Mouse (Mus musculus) heart, postnatal 0 days (tissue): ENCODE results near the gene Mrm3. TPM values are rescaled to one million over a fixed set of nuclear protein-coding genes. Genes with fewer than 3 reads are reported as not detected.
A peak's percentile ranks its signal among the peaks of the same experiment; 100 is the strongest.

ENCODE experiments used
- ATAC-seq: fragments of 200-750 bp; cut with Nextera tagmentation; 2 replicates; pipeline ENCODE4 v1.8.0; 2017; ENCODE audit warnings: low read depth, moderate number of reproducible peaks, moderate library complexity; ENCODE audit not compliant: insufficient read depth
- DNase-seq: peaks from one replicate; pipeline ENCODE4 v3.0.0-alpha.2; 2016; ENCODE audit warnings: low spot score
- H3K27ac ChIP-seq: fragments of 300-500 bp; sonication (generic); 2 replicates; pipeline ENCODE4 v1.5.1; 2014; ENCODE audit warnings: low read depth, mild to moderate bottlenecking
- H3K27me3 ChIP-seq: fragments of 300-500 bp; sonication (generic); 2 replicates; pipeline ENCODE4 v1.6.1; 2014; ENCODE audit warnings: low read length, mixed read lengths; ENCODE audit not compliant: control insufficient read depth, insufficient read depth
- H3K36me3 ChIP-seq: fragments of 300-500 bp; sonication (generic); replicated peaks from 2 replicates; pipeline ENCODE4 v1.6.1; 2014; ENCODE audit warnings: low read length, mixed read lengths; ENCODE audit not compliant: control insufficient read depth, insufficient read depth
- H3K4me1 ChIP-seq: fragments of 300-500 bp; sonication (generic); 2 replicates; pipeline ENCODE4 v1.6.1; 2014; ENCODE audit warnings: antibody characterized with exemption; ENCODE audit not compliant: control insufficient read depth, insufficient read depth
- H3K4me2 ChIP-seq: fragments of 300-500 bp; sonication (generic); 2 replicates; pipeline ENCODE4 v1.6.1; 2014; ENCODE audit warnings: low read depth, mild to moderate bottlenecking, low read length, moderate library complexity
- H3K4me3 ChIP-seq: fragments of 300-500 bp; sonication (generic); 2 replicates; pipeline ENCODE4 v1.5.1; 2014; ENCODE audit warnings: low read depth, low read length
- H3K9ac ChIP-seq: fragments of 300-500 bp; sonication (generic); replicated peaks from 2 replicates; pipeline ENCODE4 v1.6.1; 2014; ENCODE audit warnings: low read depth, low read length, mixed read lengths
- H3K9me3 ChIP-seq: fragments of 300-500 bp; sonication (generic); replicated peaks from 2 replicates; pipeline ENCODE4 v1.6.1; 2016; ENCODE audit warnings: low read length; ENCODE audit not compliant: control insufficient read depth
- CTCF ChIP-seq: IDR thresholded peaks from 2 replicates; pipeline ENCODE4 v1.5.1; 2016; ENCODE audit warnings: antibody characterized with exemption, control low read depth, low read depth
- EP300 ChIP-seq: IDR thresholded peaks from 2 replicates; pipeline ENCODE4 v1.6.1; 2016; ENCODE audit warnings: antibody characterized with exemption, low read depth
- WGBS: fragments of 180-500 bp; shearing (Covaris S2); extraction: QIAGEN DNeasy Blood & Tissue Kit; methylation state at CpG from one replicate; pipeline ENCODE4 v1.1.7; 2014; 5-methylcytosine and 5-hydroxymethylcytosine counted together
- polyA plus RNA-seq: library from polyadenylated mRNA; unstranded; fragments of >200 nt; fragmentation: Nextera tagmentation; extraction: Ambion mirVana; gene quantifications from 2 replicates; pipeline ENCODE4 v1.2.1, GENCODE M21; 2015
- total RNA-seq: library from RNA; depleted of rRNA; stranded (reverse); fragments of >200 nt; gene quantifications from 2 replicates; pipeline ENCODE4 v1.2.3, GENCODE M21; 2014; ENCODE audit warnings: low replicate concordance

Gene Mrm3
- total and polyA plus RNA-seq, 2 experiments from 2014 or later = 31.8 to 39.5 TPM

DNA sequence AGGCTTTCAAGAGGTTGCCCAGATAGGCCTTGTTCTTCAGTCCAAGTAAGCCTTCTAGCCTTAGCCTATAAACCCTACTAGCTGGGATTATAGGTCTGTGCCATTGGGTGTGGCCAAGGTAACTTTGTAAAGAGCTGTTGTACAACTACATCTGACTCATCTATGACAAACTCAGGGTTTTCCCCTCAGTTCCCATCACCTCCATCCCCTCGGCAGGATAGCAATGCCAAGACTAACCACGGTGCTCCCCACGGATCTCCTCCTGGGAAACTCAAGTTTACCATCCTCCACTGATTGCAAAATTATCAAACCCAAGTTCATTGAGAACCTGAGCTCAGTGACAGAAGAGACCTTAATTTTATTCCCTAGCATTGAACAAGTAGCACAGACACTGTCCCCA, 7.4 kb upstream of the Mrm3 start:
- Histone ChIP-seq H3K36me3 (peaks cover 67% of the 10 kb centered on the region), H3K27me3 (no peaks in the 10 kb centered on the region), H3K4me2 (no peak overlapping the region), H3K9ac (no peak overlapping the region), H3K4me1 (no peaks in the 10 kb centered on the region), H3K4me3 (no peak overlapping the region), H3K9me3 (no peaks in the 10 kb centered on the region), H3K27ac (no peak overlapping the region)
- TF ChIP-seq CTCF = no peak
- no peak for TF ChIP-seq EP300
- ATAC-seq (no peak), DNase-seq (no peak)
- WGBS = 88% methylated on average over 3 of the region's 3 CpGs

DNA sequence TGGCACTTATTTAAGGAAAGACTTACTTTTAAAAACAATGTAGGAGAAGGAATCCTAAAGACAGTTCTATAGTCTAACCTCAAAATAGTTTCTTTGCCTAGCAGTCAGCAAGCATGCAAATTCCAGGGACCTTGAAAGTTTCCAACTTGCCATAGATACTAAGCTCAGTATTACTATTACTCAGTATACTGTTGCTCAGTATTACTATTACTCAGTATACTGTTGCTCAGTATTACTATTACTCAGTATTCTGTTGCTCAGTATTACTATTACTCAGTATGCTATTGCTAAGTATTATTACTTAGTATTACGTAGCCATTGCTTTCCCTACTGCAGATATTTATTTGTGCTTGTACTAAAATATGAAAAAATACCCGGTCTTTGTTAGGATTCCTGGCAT, 3.8 kb upstream of the Mrm3 start:
- Histone ChIP-seq H3K4me2 (no peak overlapping the region), H3K9me3 (no peaks in the 10 kb centered on the region), H3K36me3 (peaks cover 35% of the 10 kb centered on the region), H3K4me1 (peaks cover 15% of the 10 kb centered on the region), H3K27me3 (no peaks in the 10 kb centered on the region), H3K9ac (no peak overlapping the region), H3K4me3 (no peak overlapping the region), H3K27ac (no peak overlapping the region)
- WGBS = 90% methylated on average over 2 of the region's 2 CpGs
- no peak for ATAC-seq
- TF ChIP-seq CTCF (no peak), EP300 (no peak)
- no peak for DNase-seq

DNA sequence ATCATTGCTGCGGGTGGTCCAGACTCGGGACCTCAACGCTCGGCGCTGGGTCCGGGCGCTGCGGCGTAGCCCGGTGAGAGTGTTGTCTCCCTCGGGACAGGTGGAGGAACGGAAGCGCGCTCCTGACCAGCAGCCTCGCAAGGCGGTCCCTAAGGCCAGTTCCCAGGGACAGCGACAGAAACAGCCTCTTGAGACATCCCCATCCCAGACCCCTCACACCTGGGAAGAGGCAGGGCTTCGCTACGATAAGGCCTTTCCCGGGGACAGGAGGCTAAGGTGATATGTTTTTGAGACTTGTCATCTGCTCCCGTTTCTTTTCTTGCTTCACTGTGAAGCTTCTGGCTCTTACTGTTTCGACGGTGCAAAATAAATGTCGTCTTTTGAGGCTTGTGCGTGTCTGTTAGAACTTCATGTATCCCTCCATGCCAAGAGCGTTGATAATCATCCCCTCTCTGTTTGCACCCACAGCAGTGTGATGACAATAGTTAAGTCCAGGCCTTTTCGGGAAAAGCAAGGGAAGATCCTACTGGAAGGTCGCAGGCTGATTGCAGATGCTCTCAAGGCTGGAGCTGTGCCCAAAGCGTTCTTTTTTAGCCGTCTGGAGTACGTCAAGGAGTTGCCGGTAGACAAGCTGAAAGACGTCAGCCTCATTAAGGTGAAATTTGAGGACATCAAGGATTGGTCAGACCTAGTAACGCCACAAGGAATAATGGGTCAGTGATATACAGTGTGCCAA, 464 bp downstream of the Mrm3 start:
- ATAC-seq (peak; percentile 42; the same call in 1 of the 2 replicates), DNase-seq (peak; percentile 35)
- no peak for TF ChIP-seq CTCF
- TF ChIP-seq EP300 = no peak
- H3K9ac ChIP-seq = peak overlapping the region; percentile 82
- no peaks in the 10 kb centered on the region for H3K9me3 ChIP-seq
- peak overlapping the region; percentile 94 for H3K4me2 ChIP-seq
- 1% methylated on average over 34 of the region's 34 CpGs for WGBS
- peaks cover 23% of the 10 kb centered on the region for H3K36me3 ChIP-seq
- H3K4me1 ChIP-seq = peaks cover 19% of the 10 kb centered on the region
- H3K27me3 ChIP-seq = no peaks in the 10 kb centered on the region
- peak overlapping the region; percentile 72 for H3K27ac ChIP-seq
- peak overlapping the region; percentile 74 for H3K4me3 ChIP-seq

DNA sequence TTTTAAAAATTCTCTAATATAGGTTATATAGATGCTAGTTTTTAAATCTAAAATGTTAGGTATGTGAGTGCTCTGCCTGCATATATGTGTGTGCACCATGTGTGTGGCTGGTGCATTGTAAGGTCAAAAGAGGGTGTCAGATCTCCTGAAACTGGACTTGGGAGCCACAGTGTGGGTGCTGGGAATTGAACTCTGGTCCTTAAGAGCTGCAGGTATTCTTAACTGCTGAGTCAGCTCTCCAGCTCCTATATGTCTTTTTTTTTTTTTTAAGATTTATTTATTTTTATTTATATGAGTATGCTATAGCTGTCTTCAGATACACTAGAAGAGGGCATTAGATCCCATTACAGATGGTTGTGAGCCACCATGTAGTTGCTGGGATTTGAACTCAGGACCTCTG, 2.9 kb downstream of the Mrm3 start:
- ATAC-seq (no peak), DNase-seq (no peak)
- Histone ChIP-seq H3K4me1 (peaks cover 19% of the 10 kb centered on the region), H3K9me3 (no peaks in the 10 kb centered on the region), H3K9ac (no peak overlapping the region), H3K36me3 (peaks cover 38% of the 10 kb centered on the region), H3K27me3 (no peaks in the 10 kb centered on the region), H3K4me3 (no peak overlapping the region), H3K27ac (no peak overlapping the region), H3K4me2 (no peak overlapping the region)
- no peak for TF ChIP-seq CTCF
- TF ChIP-seq EP300 = no peak

DNA sequence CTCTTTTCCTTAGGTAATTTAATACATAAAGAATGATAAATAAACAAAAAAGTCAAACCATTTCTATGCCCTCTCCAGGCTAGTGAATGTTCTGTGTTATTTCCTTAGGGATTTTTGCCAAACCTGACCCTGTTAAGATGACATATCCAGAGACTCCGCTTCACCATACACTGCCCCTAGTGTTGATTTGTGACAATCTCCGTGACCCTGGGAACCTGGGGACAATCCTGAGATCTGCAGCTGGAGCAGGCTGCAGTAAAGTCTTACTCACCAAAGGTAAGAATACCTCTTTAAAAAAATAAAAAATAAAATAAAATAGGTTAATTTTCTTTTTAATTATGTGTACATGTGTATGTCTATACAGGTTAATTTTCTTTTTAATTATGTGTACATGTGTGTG, 3.7 kb downstream of the Mrm3 start:
- Histone ChIP-seq H3K27ac (no peak overlapping the region), H3K9ac (no peak overlapping the region), H3K4me3 (no peak overlapping the region), H3K9me3 (no peaks in the 10 kb centered on the region), H3K4me1 (peaks cover 19% of the 10 kb centered on the region), H3K27me3 (no peaks in the 10 kb centered on the region), H3K4me2 (no peak overlapping the region), H3K36me3 (peaks cover 38% of the 10 kb centered on the region)
- no peak for TF ChIP-seq EP300
- TF ChIP-seq CTCF = 0 out of 2 replicates have a peak, but pooled peaks have one; percentile 5
- WGBS = 49% methylated on average over 2 of the region's 2 CpGs
- no peak for DNase-seq
- ATAC-seq = no peak

DNA sequence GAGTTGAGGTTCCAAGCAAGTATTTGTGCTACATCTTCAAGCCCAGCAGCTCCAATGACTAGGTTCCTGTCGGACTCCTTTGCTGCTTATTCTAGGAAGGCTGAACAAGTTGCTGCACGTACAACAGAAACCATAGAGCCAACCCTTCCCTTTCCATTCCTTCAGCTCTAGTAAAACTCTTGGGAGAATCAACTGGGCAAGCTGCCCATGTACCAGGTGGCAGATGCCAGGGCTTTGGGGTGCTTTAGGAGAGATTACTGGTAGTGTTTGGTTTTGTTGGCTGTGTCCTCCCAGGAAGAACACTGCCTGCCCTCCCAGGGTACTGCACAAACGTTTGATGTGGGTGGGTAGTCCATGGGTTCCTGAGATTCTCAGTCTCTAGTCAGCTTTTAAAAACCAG, 8.5 kb downstream of the Mrm3 start:
- H3K27ac ChIP-seq = no peak overlapping the region
- H3K4me1 ChIP-seq = no peaks in the 10 kb centered on the region
- no peak overlapping the region for H3K4me2 ChIP-seq
- H3K27me3 ChIP-seq = no peaks in the 10 kb centered on the region
- no peak overlapping the region for H3K9ac ChIP-seq
- WGBS = 53% methylated on average over 3 of the region's 3 CpGs
- H3K9me3 ChIP-seq = no peaks in the 10 kb centered on the region
- DNase-seq = no peak
- TF ChIP-seq EP300 (no peak), CTCF (no peak)
- ATAC-seq = no peak
- H3K4me3 ChIP-seq = no peak overlapping the region
- peaks cover 33% of the 10 kb centered on the region for H3K36me3 ChIP-seq
